ENCODE assay signal across 24 mouse cellular contexts in the genomic region with DNA sequence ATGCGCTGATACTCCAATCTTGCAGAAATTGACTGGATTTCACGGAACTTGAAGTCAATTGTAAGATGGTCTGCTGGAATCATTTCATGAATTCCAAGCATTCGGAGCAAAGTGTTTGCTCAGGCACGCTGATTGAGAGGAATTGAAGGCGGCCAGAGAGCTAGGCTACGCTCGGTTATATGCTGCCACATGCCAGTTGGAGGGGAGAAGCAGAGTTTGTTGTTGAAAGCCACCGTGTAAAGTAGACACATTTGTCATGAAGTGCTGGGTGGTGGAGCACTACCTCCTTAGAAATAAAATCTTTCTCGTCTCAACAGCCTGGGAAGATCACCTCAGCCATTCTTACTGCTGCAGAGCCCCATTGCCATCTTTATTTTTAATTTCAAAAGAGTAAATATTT.
DNase-seq lines count a peak whose midpoint lies in the region; ATAC-seq and TF ChIP-seq lines count a peak whose summit lies in the region.
"Had no signal": no experiment of that assay in that cellular context is flagged by ENCODE, and none has a peak within 500 bp of the region (broad histone marks: within the 10 kb centered on the region; RNA-seq: fewer than 3 reads in every experiment).

No protein-coding gene starts in this region.

- no peak overlapping the region for H3K27ac ChIP-seq in lung, embryonic 14.5 days (ENCODE audit: low read depth)
- peak overlapping the region; percentile 58 for H3K27ac ChIP-seq in bone marrow macrophage, adult 2 months (ENCODE audit: insufficient read depth, low read depth, low read length)
- peak overlapping the region; percentile 21; the same call in 1 of the 2 replicates for H3K27ac ChIP-seq in limb, embryonic 11.5 days (replicated peaks; ENCODE audit: low read depth, low read length)
- H3K27ac ChIP-seq in midbrain, embryonic 15.5 days, result no peak overlapping the region
- H3K27ac ChIP-seq: embryonic facial prominence, embryonic 13.5 days; forebrain, embryonic 13.5 days; gastrocnemius, adult 2 months; heart, embryonic 13.5 days; hindbrain, embryonic 13.5 days; hindbrain, postnatal 0 days had no signal

- H3K4me3 ChIP-seq in lung, embryonic 14.5 days (ENCODE audit: low read depth, low read length), result no peak overlapping the region
- H3K4me3 ChIP-seq in bone marrow macrophage, adult 2 months (ENCODE audit: insufficient read depth, low read length), result no peak overlapping the region
- no peak overlapping the region for H3K4me3 ChIP-seq in limb, embryonic 11.5 days (ENCODE audit: low read depth, low read length)
- no peak overlapping the region for H3K4me3 ChIP-seq in midbrain, embryonic 15.5 days
- H3K4me3 ChIP-seq: embryonic facial prominence, embryonic 13.5 days; forebrain, embryonic 13.5 days; gastrocnemius, adult 2 months; heart, embryonic 13.5 days; hindbrain, embryonic 13.5 days had no signal

- no peaks in the 10 kb centered on the region for H3K4me1 ChIP-seq in lung, embryonic 14.5 days (ENCODE audit: insufficient read depth)
- peaks cover 13% of the 10 kb centered on the region for H3K4me1 ChIP-seq in bone marrow macrophage, adult 2 months (ENCODE audit: control insufficient read depth, insufficient read depth, low read length)
- H3K4me1 ChIP-seq in limb, embryonic 11.5 days (ENCODE audit: control insufficient read depth, insufficient read depth, low read length), result peaks cover 7% of the 10 kb centered on the region
- H3K4me1 ChIP-seq in midbrain, embryonic 15.5 days, result no peaks in the 10 kb centered on the region
- H3K4me1 ChIP-seq: embryonic facial prominence, embryonic 13.5 days; heart, embryonic 13.5 days had no signal

- H3K36me3 ChIP-seq in lung, embryonic 14.5 days (ENCODE audit: insufficient read depth), result no peaks in the 10 kb centered on the region
- H3K36me3 ChIP-seq in limb, embryonic 11.5 days (ENCODE audit: control insufficient read depth, insufficient read depth, low read length), result no peaks in the 10 kb centered on the region
- no peaks in the 10 kb centered on the region for H3K36me3 ChIP-seq in midbrain, embryonic 15.5 days (replicated peaks)
- H3K36me3 ChIP-seq: embryonic facial prominence, embryonic 13.5 days; G1E; heart, embryonic 13.5 days; hindbrain, embryonic 13.5 days had no signal

- DNase-seq in embryo, embryonic 10 days (ENCODE audit: low spot score), result peak; percentile 17
- DNase-seq in embryo, embryonic 11 days, result no peak
- DNase-seq in lung, embryonic 14.5 days, result peak; percentile 41
- no peak for DNase-seq in lung, postnatal 14 days
- DNase-seq in limb, embryonic 11.5 days (ENCODE audit: low spot score), result peak; percentile 47
- DNase-seq: adrenal gland, adult 8-10 months; adrenal gland, postnatal 36 days; B cell, adult 2 months; cerebellum, adult 11-12 months; cerebellum, adult 9-10 months; cerebellum, postnatal 25 days; forebrain, postnatal 0 days; gastrocnemius, adult 2 months; gastrocnemius, postnatal 36 days; heart, adult 11 months had no signal

- H3K27me3 ChIP-seq in lung, embryonic 14.5 days (ENCODE audit: insufficient read depth, low read length), result no peaks in the 10 kb centered on the region
- H3K27me3 ChIP-seq in limb, embryonic 11.5 days (ENCODE audit: control insufficient read depth, insufficient read depth, low read length), result no peaks in the 10 kb centered on the region
- H3K27me3 ChIP-seq in midbrain, embryonic 15.5 days (replicated peaks), result no peaks in the 10 kb centered on the region
- H3K27me3 ChIP-seq: embryonic facial prominence, embryonic 13.5 days; forebrain, embryonic 13.5 days; heart, embryonic 13.5 days; hindbrain, embryonic 13.5 days had no signal

- H3K4me2 ChIP-seq in lung, embryonic 14.5 days, result 0 out of 2 replicates have a peak overlapping the region, but pooled peaks have one; percentile 7
- H3K4me2 ChIP-seq in limb, embryonic 11.5 days (ENCODE audit: low read depth, severe bottlenecking), result no peak overlapping the region
- no peak overlapping the region for H3K4me2 ChIP-seq in midbrain, embryonic 15.5 days
- H3K4me2 ChIP-seq: embryonic facial prominence, embryonic 13.5 days; forebrain, embryonic 13.5 days; heart, embryonic 13.5 days; hindbrain, embryonic 13.5 days had no signal

- TF ChIP-seq CTCF in lung, embryonic 14.5 days (IDR thresholded peaks at IDR 0.05; ENCODE audit: low read depth), result no peak
- no peak for TF ChIP-seq CTCF in bone marrow macrophage, adult 2 months (IDR thresholded peaks at IDR 0.05; ENCODE audit: low read depth, low read length)

- no peaks in the 10 kb centered on the region for H3K9me3 ChIP-seq in lung, embryonic 14.5 days (ENCODE audit: low read depth, low read length)
- no peaks in the 10 kb centered on the region for H3K9me3 ChIP-seq in limb, embryonic 11.5 days (ENCODE audit: control insufficient read depth, low read length)
- H3K9me3 ChIP-seq in midbrain, embryonic 15.5 days, result no peaks in the 10 kb centered on the region
- H3K9me3 ChIP-seq: embryonic facial prominence, embryonic 13.5 days; forebrain, embryonic 13.5 days; G1E; heart, embryonic 13.5 days; hindbrain, embryonic 13.5 days had no signal

- H3K9ac ChIP-seq in lung, embryonic 14.5 days, result no peak overlapping the region
- no peak overlapping the region for H3K9ac ChIP-seq in limb, embryonic 11.5 days (ENCODE audit: low read length)
- no peak overlapping the region for H3K9ac ChIP-seq in midbrain, embryonic 15.5 days
- H3K9ac ChIP-seq: embryonic facial prominence, embryonic 13.5 days; forebrain, embryonic 13.5 days; forebrain, postnatal 0 days; heart, embryonic 13.5 days; hindbrain, embryonic 13.5 days had no signal

- ATAC-seq in lung, embryonic 14.5 days (ENCODE audit: insufficient read depth), result peak; percentile 56; the same call in 1 of the 2 replicates
- no peak for ATAC-seq in limb, embryonic 11.5 days (ENCODE audit: insufficient number of reproducible peaks, low FRiP score, low TSS enrichment, low read depth)
- ATAC-seq in midbrain, embryonic 15.5 days (replicated peaks), result no peak
- ATAC-seq: CD4-positive, CD25-positive, alpha-beta regulatory T cell, adult 4 months; forebrain, embryonic 13.5 days; forebrain, postnatal 0 days; hindbrain, postnatal 0 days had no signal

- TF ChIP-seq POLR2A in bone marrow macrophage, adult 2 months (IDR thresholded peaks at IDR 0.05; ENCODE audit: borderline replicate concordance, low read depth, low read length), result no peak

- 47% methylated on average over 9 of the region's 9 CpGs for WGBS in lung, embryonic 14.5 days
- WGBS in limb, embryonic 11.5 days, result 29% methylated on average over 9 of the region's 9 CpGs
- 79% methylated on average over 9 of the region's 9 CpGs for WGBS in midbrain, embryonic 15.5 days

Comparison
In these comparisons a context has a peak if more than half of its experiments do, and no peak if none do; other contexts are left out.
1. DNase-seq: peak in embryo, embryonic 10 days (single experiment), lung, embryonic 14.5 days (single experiment) and limb, embryonic 11.5 days (single experiment); none in embryo, embryonic 11 days (single experiment) and lung, postnatal 14 days (single experiment).
2. H3K27ac ChIP-seq: peak in bone marrow macrophage, adult 2 months (single experiment) and limb, embryonic 11.5 days (single experiment); none in lung, embryonic 14.5 days (single experiment) and midbrain, embryonic 15.5 days (single experiment).